Mouse (Mus musculus): Measurements from ENCODE around the gene Iqsec1.

- no peak for TF ChIP-seq CTCF (IDR thresholded peaks at IDR 0.05; ENCODE audit: extremely low read depth, insufficient read depth, insufficient read length, insufficient replicate concordance)
- TF ChIP-seq POLR2A (IDR thresholded peaks at IDR 0.05; ENCODE audit: low read depth, low read length), result no peak
Measured at GRCm38 (mm10) chr6:90703782-90704181, 284.7 kb downstream of the Iqsec1 start.

All from spleen, adult 2 months (tissue).